Mouse (Mus musculus) liver, embryonic 14.5 days (tissue): Measurements from ENCODE around the gene Prom2. TPM values are rescaled to one million over a fixed set of nuclear protein-coding genes. Genes with fewer than 3 reads are reported as not detected.

ENCODE experiments used
- ATAC-seq: fragments of 200-750 bp; cut with Nextera tagmentation; 2 replicates; pipeline ENCODE4 v1.8.0; 2017; ENCODE audit warnings: moderate number of reproducible peaks, mild to moderate bottlenecking, moderate library complexity; ENCODE audit not compliant: insufficient read depth
- DNase-seq, 3 experiments: peaks; one replicate each; pipeline ENCODE4 v3.0.0-alpha.2; 2012 to 2013; ENCODE audit warnings: low read depth in 3 of 3, low spot score in 3 of 3
- H3K27ac ChIP-seq: fragments of 300-500 bp; sonication (generic); 2 replicates; pipeline ENCODE4 v1.5.1; 2014; ENCODE audit warnings: moderate library complexity, mild to moderate bottlenecking, control low read depth, inconsistent platforms
- H3K27me3 ChIP-seq: fragments of 300-500 bp; sonication (generic); 2 replicates; pipeline ENCODE4 v1.6.1; 2014; ENCODE audit warnings: mild to moderate bottlenecking, low read length, moderate library complexity; ENCODE audit not compliant: control insufficient read depth, insufficient read depth
- H3K36me3 ChIP-seq: fragments of 300-500 bp; sonication (generic); replicated peaks from 2 replicates; pipeline ENCODE4 v1.6.1; 2014; ENCODE audit warnings: low read depth; ENCODE audit not compliant: control insufficient read depth, insufficient read depth
- H3K4me1 ChIP-seq, 2 experiments: fragments of 200-500 bp in 1 of 2; fragments of 300-500 bp in 1 of 2; sonication (generic) in 1 of 2; replicated peaks; 2 replicates each; pipeline ENCODE4 v1.6.1; 2012 to 2014; ENCODE audit warnings: antibody characterized with exemption in 1 of 2, inconsistent platforms in 1 of 2, low read length in 1 of 2; ENCODE audit not compliant: control insufficient read depth in 2 of 2, insufficient read depth in 2 of 2
- H3K4me2 ChIP-seq: fragments of 300-500 bp; sonication (generic); 2 replicates; pipeline ENCODE4 v1.6.1; 2014; ENCODE audit warnings: low read depth, mild to moderate bottlenecking, control low read depth, moderate library complexity
- H3K4me3 ChIP-seq, 2 experiments: fragments of 200-500 bp in 1 of 2; fragments of 300-500 bp in 1 of 2; sonication (generic) in 1 of 2; 2 replicates each; pipeline ENCODE4 v1.5.1; 2012 to 2014; ENCODE audit warnings: low read depth in 2 of 2, low read length in 2 of 2, mild to moderate bottlenecking in 2 of 2, control low read depth in 1 of 2, inconsistent platforms in 1 of 2, moderate library complexity in 1 of 2; ENCODE audit not compliant: insufficient read depth in 1 of 2
- H3K9ac ChIP-seq: fragments of 300-500 bp; sonication (generic); replicated peaks from 2 replicates; pipeline ENCODE4 v1.6.1; 2014; ENCODE audit warnings: mild to moderate bottlenecking, control low read depth, moderate library complexity
- H3K9me3 ChIP-seq: fragments of 300-500 bp; sonication (generic); 2 replicates; pipeline ENCODE4 v1.6.1; 2016; ENCODE audit warnings: low read length, mixed read lengths; ENCODE audit not compliant: control insufficient read depth
- CTCF ChIP-seq: IDR thresholded peaks from 2 replicates; pipeline ENCODE4 v1.5.1; 2016; ENCODE audit warnings: antibody characterized with exemption, low read depth, control low read depth
- EP300 ChIP-seq: IDR thresholded peaks from 2 replicates; pipeline ENCODE4 v1.6.1; 2016; ENCODE audit warnings: antibody characterized with exemption, low read depth
- WGBS: fragments of 180-500 bp; shearing (Covaris S2); extraction: QIAGEN DNeasy Blood & Tissue Kit; methylation state at CpG from one replicate; pipeline ENCODE4 v1.1.7; 2014; ENCODE audit not compliant: insufficient replicate concordance; 5-methylcytosine and 5-hydroxymethylcytosine counted together
- polyA plus RNA-seq, 2 experiments: library from polyadenylated mRNA; depleted of rRNA in 1 of 2; stranded (reverse) in 1 of 2; unstranded in 1 of 2; fragments of >200 nt; fragmentation: Nextera tagmentation in 1 of 2; extraction: Ambion mirVana in 1 of 2; gene quantifications; 2 replicates each; pipeline versions ENCODE4 v1.2.1 to v1.2.3; 2012 to 2014

The Prom2 gene
- polyA plus RNA-seq, 2 experiments, result not detected

GRCm38 (mm10) chr2:127517081-127517480, 24.2 kb downstream of the Prom2 start:
- no peaks in the 10 kb centered on the region for H3K4me1 ChIP-seq
- no peak overlapping the region for H3K4me3 ChIP-seq
- no peak for TF ChIP-seq CTCF
- TF ChIP-seq EP300, result no peak
- peaks cover 6% of the 10 kb centered on the region; the same call in 1 of the 2 replicates for H3K27me3 ChIP-seq
- H3K36me3 ChIP-seq, result no peaks in the 10 kb centered on the region
- H3K4me2 ChIP-seq, result no peak overlapping the region
- no peak for ATAC-seq
- H3K9me3 ChIP-seq, result no peaks in the 10 kb centered on the region
- WGBS, result 59% methylated on average over 8 of the region's 8 CpGs
- H3K9ac ChIP-seq, result no peak overlapping the region
- no peak for DNase-seq
- H3K27ac ChIP-seq, result no peak overlapping the region

GRCm38 (mm10) chr2:127514380-127515124, 26.7 kb downstream of the Prom2 start:
- Histone ChIP-seq H3K4me2 (no peak overlapping the region), H3K36me3 (no peaks in the 10 kb centered on the region), H3K4me1 (no peaks in the 10 kb centered on the region), H3K9ac (no peak overlapping the region), H3K27me3 (no peaks in the 10 kb centered on the region), H3K27ac (no peak overlapping the region), H3K9me3 (no peaks in the 10 kb centered on the region), H3K4me3 (no peak overlapping the region)
- no peak for ATAC-seq
- WGBS, result 60% methylated on average over 9 of the region's 9 CpGs
- DNase-seq, result no peak
- TF ChIP-seq EP300 (no peak), CTCF (no peak)

GRCm38 (mm10) chr2:127513244-127513643, 28.0 kb downstream of the Prom2 start:
- no peak overlapping the region for H3K9ac ChIP-seq
- H3K36me3 ChIP-seq, result no peaks in the 10 kb centered on the region
- 47% methylated on average over 3 of the region's 3 CpGs for WGBS
- H3K4me3 ChIP-seq, result no peak overlapping the region
- no peaks in the 10 kb centered on the region for H3K4me1 ChIP-seq
- H3K27me3 ChIP-seq, result no peaks in the 10 kb centered on the region
- no peak overlapping the region for H3K27ac ChIP-seq
- ATAC-seq (no peak), DNase-seq (no peak)
- H3K4me2 ChIP-seq, result no peak overlapping the region
- no peaks in the 10 kb centered on the region for H3K9me3 ChIP-seq
- TF ChIP-seq EP300 (no peak), CTCF (no peak)

- H3K4me3 ChIP-seq, result no peak overlapping the region
- H3K36me3 ChIP-seq, result no peaks in the 10 kb centered on the region
- H3K27ac ChIP-seq, result no peak overlapping the region
- H3K4me1 ChIP-seq, result peaks cover 0 to 2% of the 10 kb centered on the region in 2 experiments; a peak in 1 of 4 replicates
- TF ChIP-seq EP300 (no peak), CTCF (no peak)
- no peak for ATAC-seq
- no peaks in the 10 kb centered on the region for H3K9me3 ChIP-seq
- DNase-seq, result no peak
- WGBS, result 43% methylated on average over 4 of the region's 4 CpGs
- no peak overlapping the region for H3K4me2 ChIP-seq
- H3K27me3 ChIP-seq, result no peaks in the 10 kb centered on the region
- no peak overlapping the region for H3K9ac ChIP-seq
These were observed 29.8 kb downstream of the Prom2 start for GRCm38 (mm10) chr2:127511426-127511825.

GRCm38 (mm10) chr2:127507967-127508660, 33.2 kb downstream of the Prom2 start:
- DNase-seq (no peak), ATAC-seq (no peak)
- Histone ChIP-seq H3K9me3 (no peaks in the 10 kb centered on the region), H3K36me3 (no peaks in the 10 kb centered on the region), H3K4me1 (peaks cover 0 to 4% of the 10 kb centered on the region in 2 experiments; a peak in 1 of 4 replicates), H3K4me3 (no peak overlapping the region), H3K4me2 (no peak overlapping the region), H3K27ac (no peak overlapping the region), H3K9ac (no peak overlapping the region), H3K27me3 (no peaks in the 10 kb centered on the region)
- 54% methylated on average over 7 of the region's 7 CpGs for WGBS
- TF ChIP-seq EP300, result no peak
- no peak for TF ChIP-seq CTCF
